Mouse (Mus musculus) mesoderm, embryonic 11.5 days (tissue): ENCODE data around the gene Dot1l.

Experiments
- DNase-seq: peaks from one replicate; pipeline ENCODE4 v3.0.0-alpha.2; 2012; ENCODE audit warnings: low read depth, low spot score

The Dot1l gene

DNA sequence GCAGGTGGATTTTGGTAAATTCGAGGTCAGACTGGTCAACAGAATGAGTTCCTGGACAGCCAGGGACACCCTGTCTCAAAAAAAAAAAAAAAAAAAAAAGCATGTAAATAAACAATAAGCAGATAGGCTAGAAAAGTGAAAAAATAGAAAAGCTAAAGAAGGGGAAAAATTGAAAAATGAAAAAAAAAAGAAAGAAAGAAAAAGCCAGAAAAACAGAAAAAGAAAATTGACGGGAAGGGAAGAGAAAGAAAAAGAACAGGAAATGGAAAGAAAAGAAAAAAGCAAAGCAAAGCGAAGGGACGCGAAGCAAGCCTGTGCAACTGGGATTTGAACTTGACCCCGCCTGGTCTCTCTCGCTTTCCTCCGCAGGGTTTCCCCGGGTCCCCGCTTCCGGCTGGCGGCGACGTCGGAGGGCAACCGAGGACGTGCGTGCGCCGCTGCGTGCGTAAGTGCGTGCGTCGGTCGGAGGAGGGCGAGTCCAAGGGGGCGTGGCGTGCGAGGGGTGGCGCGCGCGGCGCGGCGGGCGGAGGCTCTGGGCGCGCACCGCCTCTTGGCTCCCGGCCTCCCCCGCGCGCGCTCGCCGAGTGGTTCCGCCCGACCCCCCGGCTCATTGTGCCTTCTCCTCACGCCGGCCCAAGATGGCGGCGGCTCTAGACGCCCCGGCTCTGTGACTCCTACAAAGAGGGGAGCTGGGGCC, at the start of gene Dot1l:
Gene Dot1l, plus strand, starts transcription at position 613 of the 697 bp plus-strand sequence.
- peak; percentile 99 for DNase-seq

DNA sequence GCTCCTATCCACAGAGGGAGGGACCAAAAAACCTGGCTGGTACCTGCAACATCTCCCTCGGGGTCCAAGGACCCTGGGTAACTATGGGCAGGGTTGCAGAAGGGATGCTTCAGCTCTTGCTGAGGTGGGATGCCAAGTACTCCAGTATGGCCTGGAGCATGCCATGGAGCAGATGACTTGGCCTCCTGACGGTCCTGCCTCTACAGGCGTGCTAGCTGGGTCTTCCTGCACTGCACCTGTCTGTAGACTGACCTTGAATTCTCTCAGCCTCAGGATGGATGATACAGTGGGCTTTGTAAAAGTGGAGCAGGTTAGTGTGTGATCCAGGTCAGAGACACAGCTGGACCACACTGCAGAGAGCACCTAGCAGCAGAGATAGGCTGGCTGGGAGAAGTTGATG, 49.5 kb upstream of the Dot1l start:
- no peak for DNase-seq

DNA sequence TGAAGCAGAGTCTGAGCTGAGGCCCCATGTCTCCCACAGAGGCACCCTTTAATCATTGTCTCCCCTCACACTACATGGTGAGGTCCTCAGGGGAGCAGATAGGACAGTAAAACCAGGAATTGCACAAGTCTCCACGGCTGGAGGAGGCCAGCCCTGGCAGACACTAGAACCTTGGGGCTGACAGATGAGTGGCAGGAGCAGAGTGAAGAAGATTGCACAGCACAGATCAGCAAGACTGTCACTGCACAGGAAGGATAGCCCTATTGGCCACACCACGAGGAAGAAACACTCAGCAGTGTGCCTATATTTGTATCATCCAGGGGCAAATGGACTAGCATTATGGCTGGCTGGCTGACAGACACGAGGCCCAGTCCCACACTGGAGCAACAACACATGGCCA, 44.2 kb upstream of the Dot1l start:
- no peak for DNase-seq

DNA sequence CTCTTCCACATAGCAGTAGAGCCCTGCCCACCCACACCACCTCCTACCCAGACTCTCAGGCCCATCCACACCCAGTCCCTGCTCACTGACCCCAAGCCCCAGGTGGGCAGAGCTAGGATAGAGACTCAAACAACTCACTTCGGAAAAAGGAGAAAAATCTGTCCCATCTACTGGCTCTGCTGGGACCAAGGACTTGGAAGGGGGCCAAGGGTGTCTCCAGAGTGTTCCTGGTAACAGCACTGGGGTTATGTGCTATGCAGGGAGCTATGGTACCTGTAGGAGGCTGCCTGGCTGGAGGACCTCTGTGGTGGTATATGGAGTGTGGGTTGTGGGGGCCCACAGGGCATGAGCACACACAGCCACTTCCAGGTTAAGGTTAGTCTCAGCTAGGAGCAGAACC, 37.7 kb upstream of the Dot1l start:
- DNase-seq: no peak

DNA sequence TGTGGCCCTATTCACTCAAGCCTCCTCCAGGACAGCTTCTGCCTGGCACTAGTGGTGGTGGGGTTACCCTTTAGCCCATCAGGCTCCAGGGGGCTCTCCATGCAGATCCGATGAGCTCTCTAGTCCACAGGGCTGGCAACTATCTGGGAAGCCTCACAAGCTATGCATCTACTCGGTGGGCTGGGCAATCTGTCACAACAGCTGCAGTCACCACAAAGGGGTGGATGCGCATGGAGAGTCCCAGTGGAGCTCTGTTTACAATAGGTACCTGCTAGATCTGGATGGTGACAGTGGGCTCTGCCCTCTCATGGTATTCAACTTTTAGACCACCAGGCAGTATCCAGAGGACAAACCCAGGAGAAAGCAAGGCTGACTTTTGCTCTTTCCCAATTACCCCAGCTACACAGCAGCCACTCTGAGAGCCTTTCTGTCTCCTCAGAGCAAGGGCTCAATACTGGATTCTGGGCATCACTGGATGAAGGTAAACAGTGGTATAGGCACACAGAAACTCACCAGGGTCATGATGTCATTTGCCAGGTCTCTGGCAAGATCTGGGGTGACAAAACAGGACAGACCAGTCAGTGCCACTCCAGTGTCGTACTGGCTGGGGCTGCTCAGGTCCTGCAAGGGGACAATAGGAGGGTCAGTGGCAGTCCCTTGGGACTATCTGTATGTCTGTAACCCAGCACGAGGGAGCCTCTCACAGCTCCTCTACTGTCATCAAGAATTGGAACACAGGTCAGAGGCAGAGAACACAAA, 27.5 kb upstream of the Dot1l start:
- DNase-seq: no peak

DNA sequence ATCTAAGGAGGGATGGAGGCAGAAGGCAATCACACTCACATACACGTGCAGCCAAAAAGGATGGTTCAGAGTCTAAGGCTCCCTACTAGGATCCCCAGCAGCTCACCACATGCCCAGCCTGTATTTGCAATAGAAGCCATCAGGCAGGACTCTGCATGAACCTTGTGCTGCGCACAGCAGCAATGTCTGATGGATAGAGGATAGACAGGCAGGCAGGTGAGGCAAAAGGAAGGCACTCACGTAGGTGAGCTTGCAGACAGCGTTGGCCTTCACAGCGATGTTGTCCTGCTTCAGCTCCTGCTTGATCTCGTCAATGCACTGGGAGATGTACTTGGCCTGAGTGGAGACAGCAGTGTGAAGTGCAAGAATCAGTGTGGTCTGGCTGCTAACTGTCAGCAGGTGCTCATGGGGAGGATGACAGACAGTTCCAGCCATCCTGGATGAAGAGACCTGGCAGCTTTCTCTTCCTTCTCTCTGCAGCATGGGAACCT, 22.4 kb upstream of the Dot1l start:
- DNase-seq: no peak

DNA sequence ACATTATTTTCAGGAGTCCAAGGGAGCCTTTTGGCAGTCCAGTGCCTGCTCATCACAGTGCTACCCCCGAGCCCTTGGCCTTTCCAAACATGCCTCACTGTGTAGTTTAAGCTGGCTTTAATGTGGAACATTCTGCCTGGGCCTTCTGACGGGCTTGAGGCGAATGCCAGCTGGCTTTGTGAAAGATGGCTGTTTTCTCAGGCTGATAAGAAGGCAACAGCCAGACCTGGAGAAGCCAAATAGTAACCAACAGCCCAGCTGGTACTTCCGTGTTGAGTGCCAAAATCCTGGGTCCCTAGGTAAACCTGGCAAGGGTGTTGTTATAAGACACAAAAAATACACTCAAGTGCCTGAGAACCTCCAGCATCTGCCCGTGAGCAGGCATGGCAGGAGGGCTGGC, 18.3 kb upstream of the Dot1l start:
- DNase-seq: no peak

DNA sequence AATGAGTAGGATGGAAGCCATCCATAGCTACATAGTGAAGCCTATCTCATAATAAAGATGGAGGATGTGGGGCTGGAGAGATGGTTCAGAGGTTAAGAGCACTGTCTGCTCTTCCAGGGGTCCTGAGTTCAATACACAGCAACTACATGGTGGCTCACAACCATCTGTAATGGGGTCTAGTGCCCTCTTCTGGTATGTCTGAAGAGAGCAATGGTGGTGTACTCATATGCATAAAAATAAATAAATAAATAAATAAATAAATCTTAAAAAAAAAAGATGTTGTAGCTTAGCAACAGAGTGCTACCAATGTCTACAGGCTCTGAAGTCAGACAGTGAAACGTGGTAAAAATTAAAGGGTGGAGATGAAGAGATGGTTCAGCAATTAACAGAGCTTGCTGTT, 16.3 kb upstream of the Dot1l start:
- DNase-seq: no peak

DNA sequence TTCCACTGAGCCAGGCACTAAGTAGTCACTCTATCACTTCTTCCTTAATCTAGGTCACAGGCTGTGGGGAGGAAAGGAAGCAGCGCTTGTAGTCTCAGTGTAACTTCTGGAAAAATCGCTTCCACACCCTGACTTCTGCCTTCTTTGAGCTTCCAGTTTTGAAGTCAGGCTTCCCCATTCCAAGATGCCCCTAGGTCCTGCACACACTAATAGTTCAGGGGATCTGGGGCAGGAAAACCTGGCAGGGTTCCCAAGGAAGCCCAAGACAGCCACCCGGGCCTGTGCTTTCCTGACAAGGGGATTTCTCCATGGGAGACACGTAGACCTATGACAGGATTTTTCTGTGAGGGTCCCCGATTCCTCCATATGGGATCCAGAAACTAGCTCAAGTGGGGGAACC, 13.9 kb upstream of the Dot1l start:
- DNase-seq: no peak

DNA sequence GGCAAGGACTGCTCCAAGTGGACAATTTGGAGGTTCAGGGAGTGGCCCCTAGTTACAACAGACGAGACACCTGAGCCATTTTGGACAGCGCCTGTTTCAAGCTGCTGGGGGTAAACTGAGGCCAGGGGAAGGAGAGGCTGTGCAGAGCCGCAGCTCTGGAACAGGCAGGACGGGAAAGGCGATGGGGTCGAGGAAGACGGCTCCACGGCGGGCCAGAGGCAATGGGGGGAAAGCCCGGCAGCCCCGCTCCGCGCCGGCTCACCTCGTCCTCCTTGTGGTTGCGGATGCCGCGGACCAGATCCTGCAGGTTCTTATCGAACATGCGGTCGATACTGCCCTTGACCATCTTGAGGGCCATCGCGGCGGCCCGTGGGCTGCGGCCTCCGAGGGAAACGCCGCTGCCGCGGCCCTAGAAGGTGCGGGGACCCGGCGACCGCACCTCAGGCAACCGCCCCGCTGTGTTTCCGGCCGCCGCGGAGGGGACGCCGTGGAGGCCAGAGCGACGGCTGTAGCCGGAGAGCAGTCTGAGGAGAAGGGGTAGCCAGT, 13.3 kb upstream of the Dot1l start:
- DNase-seq: no peak

DNA sequence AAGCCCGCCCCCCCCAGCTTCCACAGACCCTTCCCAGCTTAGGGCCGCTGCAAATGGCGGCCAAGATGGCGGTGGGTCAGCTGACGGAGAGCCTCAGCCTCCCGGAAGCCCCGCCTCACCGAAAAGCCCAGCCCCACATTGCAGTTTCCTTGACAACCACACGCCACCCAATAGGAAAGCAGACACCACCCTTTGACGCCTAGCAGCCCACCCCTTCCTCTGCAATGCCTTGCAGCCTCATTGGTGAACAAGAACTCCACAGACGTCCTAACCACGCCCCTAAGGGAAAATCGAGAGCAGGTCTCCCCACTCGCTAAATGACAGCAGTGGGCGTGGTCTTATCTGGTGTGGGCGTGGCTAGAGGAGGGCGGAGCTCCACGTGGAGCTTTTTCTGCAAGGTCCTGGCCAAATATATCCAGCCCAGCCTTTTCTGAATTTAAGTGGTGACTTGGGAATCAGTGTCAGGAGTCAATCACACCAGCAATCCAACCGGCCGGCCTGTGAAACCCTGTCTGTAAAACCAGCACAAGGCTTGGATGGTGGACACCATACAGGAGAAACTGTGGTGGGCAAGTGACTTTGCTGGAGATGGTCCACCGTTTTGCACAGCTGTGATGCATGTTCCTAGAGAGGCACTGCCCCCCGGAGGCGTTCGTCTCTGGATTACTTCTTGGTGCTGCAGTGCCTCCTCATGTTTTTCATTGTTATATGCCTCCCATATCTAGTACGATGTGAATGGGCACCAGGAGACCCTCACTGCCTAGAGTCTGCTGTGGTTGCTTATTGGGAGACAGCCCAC, 12.6 kb upstream of the Dot1l start, which contains the start of gene Ap3d1:
Gene Ap3d1, minus strand, starts transcription at position 85 of the 799 bp plus-strand sequence.
- peak; percentile 100 for DNase-seq

DNA sequence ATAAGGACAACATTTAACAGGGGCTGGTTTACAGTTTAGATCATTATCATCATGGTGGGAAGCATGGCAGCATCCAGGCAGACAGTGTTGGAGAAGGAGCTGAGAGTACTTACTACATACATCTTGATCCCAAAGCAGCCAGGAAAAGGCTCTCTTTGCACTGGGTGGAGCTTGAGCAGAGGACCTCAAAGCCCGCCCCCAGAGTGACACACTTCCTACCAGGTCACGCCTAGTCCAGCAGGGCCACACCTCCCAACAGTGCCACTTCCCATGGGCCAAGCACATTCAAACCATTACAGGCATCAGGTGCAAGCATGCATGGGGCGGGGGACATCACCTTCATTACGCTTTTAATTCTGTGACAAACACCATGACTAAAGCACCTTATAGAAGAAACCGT, 10.7 kb upstream of the Dot1l start:
- no peak for DNase-seq

DNA sequence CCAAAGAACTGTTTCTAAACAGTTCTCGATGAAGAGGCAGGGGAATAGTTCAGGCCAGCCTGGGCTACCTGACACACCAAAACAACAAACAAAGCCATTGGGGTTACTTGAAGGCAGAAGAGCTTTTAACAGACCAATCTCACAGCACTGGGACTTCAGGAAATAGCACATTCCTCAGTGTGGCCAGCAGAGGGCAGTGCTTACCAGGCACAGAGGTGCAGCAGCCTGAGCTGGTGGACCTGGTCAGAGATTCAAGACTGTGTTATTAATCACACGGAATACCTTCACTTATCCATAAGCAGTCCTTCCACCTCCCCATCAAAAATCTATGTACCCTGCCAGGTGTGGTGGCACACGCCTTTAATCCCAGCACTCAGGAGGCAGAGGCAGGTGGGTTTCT, 7.6 kb upstream of the Dot1l start:
- peak; percentile 81 for DNase-seq

DNA sequence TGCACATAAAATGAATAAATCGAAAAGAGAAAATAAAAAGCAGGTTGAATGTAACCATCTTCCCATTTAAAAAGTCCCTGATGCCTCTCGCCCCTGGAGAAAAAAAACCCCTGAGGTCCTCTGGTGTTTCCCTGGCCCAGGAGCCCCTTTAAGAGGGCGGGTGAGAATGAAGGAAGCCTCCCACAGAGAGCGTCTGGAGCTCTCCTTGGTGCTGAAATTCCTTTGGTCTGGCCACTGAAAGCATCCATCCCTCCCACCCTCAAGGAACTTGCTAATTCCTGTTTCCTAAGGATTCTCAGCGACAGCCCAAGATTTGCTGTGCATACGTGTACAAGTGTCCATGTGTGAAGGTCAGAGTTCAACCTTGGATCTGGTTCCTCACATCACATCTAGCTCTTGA, 6.4 kb upstream of the Dot1l start:
- DNase-seq: peak; percentile 87

DNA sequence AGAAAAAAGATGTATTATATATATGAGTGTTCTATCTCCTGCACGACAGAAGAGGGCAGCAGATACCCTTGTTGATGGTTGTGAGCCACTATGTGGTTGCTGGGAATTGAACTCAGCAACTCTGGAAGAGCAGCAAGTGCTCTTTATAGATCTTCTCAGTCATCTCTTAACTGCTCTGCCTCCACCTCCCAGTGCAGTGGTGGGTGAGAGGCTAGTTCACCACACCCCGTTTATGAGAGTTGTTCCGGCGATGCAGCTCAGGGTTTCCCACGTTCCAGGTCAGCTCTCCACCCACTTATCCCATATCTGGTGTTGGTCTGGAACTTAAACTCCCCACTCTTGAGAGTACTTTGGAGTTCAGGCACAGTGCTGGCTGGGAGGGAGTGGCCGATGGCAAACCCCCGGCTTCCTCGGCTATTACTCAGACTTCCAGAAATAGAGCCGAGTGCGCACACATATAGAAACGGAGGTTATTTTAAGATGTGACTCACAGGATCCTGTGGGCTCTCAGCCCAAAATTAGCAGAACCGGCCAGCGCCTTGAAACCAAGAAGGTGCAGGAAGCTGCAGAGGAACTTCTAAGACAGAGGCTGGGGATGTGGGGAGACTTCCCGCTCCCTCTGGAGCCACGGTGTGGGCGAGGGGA, 3.7 kb upstream of the Dot1l start:
- no peak for DNase-seq

DNA sequence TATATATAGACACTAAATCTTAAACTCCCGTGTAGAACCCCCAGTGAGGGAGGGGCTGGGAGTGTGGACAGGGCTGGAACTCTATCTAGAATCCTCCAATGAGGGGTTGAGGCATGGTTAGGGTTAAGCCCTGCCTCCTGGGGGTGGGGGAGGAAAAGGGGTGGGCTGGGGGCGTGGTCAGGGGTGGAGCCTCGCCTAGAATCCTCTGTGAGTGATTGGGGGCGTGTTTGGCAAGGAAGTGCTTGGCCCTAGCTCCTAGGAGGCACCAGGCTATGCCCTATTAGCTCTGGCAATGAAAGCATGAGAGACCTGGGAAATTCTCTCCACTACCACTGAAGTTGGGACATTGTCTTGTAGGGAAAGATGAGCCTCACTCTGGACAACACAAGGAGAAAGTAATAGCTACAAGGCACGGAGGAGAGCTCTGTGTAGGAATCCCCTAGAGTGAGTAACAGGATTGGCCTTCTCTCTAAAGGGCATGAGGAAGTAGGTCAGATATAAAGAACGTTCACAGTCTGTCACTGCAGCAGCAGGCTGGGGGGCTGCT, 2.9 kb upstream of the Dot1l start:
- peak; percentile 83 for DNase-seq

DNA sequence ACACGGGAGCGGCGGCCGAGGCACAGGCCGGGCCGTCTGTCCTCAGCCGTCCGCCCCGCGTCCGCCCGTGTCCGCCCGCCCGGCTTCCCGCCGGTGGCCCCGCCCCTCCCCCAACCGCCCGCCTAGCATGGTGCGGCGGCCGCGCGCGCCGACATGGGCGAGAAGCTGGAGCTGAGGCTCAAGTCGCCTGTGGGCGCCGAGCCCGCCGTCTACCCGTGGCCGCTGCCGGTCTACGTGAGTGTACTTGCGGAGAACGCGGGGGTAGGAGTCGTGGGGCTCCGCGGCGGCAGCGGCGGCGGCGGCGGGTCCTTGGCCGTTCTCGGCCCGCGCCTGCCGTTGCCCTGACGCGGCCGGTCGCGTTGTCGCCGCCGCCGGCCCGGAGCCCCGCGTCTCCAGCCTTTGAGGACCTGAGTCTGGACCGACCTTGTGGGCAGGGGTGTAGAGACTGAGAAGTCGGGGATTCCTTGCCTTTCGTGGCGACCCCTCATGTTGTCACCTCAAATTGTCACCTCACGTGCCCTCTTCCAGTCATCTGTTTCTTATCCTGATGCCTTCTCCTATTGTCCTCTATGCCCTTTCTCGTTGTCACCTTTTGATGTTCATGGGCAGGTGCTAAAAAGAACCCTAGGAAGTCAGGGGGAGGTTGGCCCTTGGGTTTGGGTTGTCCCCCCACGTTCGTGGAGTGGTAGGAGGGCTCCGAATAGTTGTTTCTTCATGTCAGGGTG, 447 bp downstream of the Dot1l start:
- no peak for DNase-seq

DNA sequence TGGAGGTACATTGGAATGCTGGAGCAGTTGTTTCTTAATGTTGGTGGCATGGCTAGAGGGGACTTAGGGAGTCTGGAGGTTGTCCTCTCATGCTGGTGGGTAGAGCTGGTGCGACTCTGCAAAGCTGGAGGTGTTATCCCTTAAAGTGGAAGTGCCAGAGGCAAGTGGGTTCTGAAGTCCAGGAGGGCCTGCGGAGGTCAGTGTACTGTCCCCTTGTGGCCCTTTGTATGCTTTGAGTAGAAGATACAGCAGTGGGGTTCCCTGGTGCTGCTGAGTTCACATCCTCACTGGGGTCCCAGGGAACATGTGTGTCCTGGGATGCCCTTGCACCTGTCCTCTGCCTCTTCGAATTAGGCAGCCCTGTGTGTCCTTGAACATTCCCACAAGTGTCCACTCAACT, 1.1 kb downstream of the Dot1l start:
- DNase-seq: no peak

DNA sequence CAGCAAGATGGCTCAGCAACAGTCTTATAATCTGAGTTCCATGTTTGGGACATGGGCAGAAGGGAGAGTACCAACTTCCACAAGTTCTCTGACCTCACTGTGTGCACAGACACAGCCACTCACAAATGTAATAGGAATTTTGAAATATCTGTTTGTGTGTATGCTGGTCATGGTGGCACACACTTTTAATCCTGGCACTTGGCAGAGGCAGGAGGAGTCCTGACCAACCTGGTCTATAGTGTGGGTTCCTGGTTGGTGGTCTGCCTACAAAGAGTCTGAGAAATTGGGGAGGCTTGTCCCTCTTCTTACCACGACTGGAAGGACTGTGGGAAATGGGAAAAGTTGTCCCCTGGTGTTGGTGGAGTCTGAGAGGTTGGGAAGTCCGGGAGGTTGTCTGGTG, 1.5 kb downstream of the Dot1l start:
- no peak for DNase-seq

DNA sequence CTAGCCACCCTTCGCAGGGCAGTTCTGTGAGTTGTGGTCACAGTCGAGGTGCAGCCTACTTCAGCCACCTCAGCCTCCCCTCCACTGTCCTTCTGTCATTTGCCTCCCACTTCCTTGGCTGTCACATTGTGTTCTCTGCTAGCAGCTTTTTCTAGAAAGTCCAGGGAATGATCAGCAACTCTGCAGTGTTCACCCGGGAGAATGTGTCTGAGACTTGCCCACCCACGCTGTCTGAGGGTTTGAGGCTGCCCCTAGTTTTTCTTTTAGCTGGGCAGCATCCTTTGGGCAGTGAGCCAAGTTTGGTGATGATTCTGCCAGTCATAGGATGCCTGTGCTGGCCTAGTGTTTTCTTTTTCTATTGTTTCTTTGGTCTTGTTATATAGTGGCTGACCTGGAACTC, 2.0 kb downstream of the Dot1l start:
- no peak for DNase-seq

DNA sequence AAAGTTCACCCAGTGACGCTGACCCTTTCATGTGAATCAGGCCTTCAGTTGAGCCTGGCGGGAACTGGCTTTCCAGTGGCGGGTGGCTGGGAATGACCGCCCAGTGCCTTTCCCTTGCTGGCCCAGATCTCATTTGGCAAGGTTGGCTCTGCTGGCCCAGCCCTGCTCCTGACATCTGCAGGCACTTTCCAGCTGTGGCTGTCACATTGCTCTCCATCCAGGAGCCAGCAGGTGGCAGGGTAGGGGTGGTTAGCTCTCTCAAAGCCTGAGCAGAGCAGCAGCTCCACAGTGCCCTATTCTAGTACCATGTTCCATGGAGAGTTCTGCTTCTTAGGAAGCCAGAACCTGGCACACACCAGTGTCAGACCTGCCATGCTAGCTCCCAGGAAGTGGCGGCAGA, 2.7 kb downstream of the Dot1l start:
- peak; percentile 54 for DNase-seq
